Comparison of ENCODE assay signal across 13 mouse cellular contexts in the genomic region with DNA sequence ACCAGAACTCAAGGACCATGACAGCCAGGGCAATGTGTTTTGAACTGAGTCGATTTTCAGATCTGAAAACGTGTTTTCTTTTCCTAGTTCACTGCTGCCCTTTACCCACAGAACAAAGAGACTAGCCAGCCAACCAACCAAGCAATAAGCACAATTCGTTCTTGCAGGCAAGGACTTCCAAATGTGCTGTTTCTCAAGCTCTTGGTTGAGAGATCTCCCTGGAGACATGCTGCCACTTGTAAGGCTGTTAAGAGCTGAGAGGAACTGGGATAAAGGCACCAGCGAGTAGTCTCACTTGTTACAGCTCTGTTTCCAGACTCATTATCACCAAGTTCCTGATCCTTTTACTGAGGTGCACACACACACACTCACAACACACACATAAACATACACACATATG. TPM values are rescaled to one million over a fixed set of nuclear protein-coding genes. Genes with fewer than 3 reads are reported as not detected.
A peak's percentile ranks its signal among the peaks of the same experiment; 100 is the strongest.
DNase-seq lines count a peak whose midpoint lies in the region; ATAC-seq and TF ChIP-seq lines count a peak whose summit lies in the region.
"Had no signal": no experiment of that assay in that cellular context is flagged by ENCODE, and none has a peak within 500 bp of the region (broad histone marks: within the 10 kb centered on the region; RNA-seq: fewer than 3 reads in every experiment).

No protein-coding gene starts in this region.

- no peaks in the 10 kb centered on the region for H3K36me3 ChIP-seq in kidney, embryonic 15.5 days
- H3K36me3 ChIP-seq in midbrain, postnatal 0 days (ENCODE audit: insufficient read depth, low read length), result no peaks in the 10 kb centered on the region

- H3K4me2 ChIP-seq in kidney, embryonic 15.5 days, result no peak overlapping the region
- H3K4me2 ChIP-seq in midbrain, postnatal 0 days (ENCODE audit: low read depth, low read length, poor library complexity, severe bottlenecking), result no peak overlapping the region

- no peak for TF ChIP-seq CTCF in midbrain, postnatal 0 days (IDR thresholded peaks at IDR 0.05)
- TF ChIP-seq CTCF in left cerebral cortex, adult 2 months (IDR thresholded peaks at IDR 0.05), result no peak

- no peak overlapping the region for H3K4me3 ChIP-seq in kidney, embryonic 15.5 days (replicated peaks)
- no peak overlapping the region for H3K4me3 ChIP-seq in midbrain, postnatal 0 days (ENCODE audit: low read depth, low read length)
- no peak overlapping the region for H3K4me3 ChIP-seq in left cerebral cortex, adult 2 months
- H3K4me3 ChIP-seq: erythroblast, embryonic 14.5 days had no signal

- H3K9me3 ChIP-seq in kidney, embryonic 15.5 days (replicated peaks), result 0 out of 2 replicates have a peak, but pooled peaks cover 5% of the 10 kb centered on the region
- no peaks in the 10 kb centered on the region for H3K9me3 ChIP-seq in midbrain, postnatal 0 days (ENCODE audit: low read length)

- H3K27ac ChIP-seq in kidney, embryonic 15.5 days, result 0 out of 2 replicates have a peak overlapping the region, but pooled peaks have one; percentile 25
- no peak overlapping the region for H3K27ac ChIP-seq in midbrain, postnatal 0 days (ENCODE audit: low read depth, low read length)
- H3K27ac ChIP-seq in left cerebral cortex, adult 2 months, result no peak overlapping the region
- H3K27ac ChIP-seq: liver, embryonic 14.5 days had no signal

- DNase-seq in adrenal gland, postnatal 10 days, result peak; percentile 44
- DNase-seq in adrenal gland, adult (ENCODE audit: inconsistent age in 2 of 2, low spot score in 1 of 2), result no peak
- DNase-seq in ovary, adult 18-20 months (ENCODE audit: low spot score), result peak; percentile 3
- DNase-seq in ovary, postnatal 14 days (ENCODE audit: low spot score), result no peak
- DNase-seq in midbrain, postnatal 0 days (ENCODE audit: low spot score), result peak; percentile 42
- DNase-seq in left cerebral cortex, adult 8-10 months (ENCODE audit: low spot score in 2 of 2), result no peak
- no peak for DNase-seq in left cerebral cortex, adult 2 months (ENCODE audit: extremely low spot score in 1 of 2, low spot score in 2 of 2)
- DNase-seq: adrenal gland, adult 8-10 months; cerebellum, adult 11-12 months; lung, postnatal 36 days had no signal

- H3K9ac ChIP-seq in kidney, embryonic 15.5 days, result no peak overlapping the region
- no peak overlapping the region for H3K9ac ChIP-seq in midbrain, postnatal 0 days (replicated peaks; ENCODE audit: low read length, poor library complexity, severe bottlenecking)
- H3K9ac ChIP-seq: liver, embryonic 14.5 days had no signal

- no peaks in the 10 kb centered on the region for H3K27me3 ChIP-seq in kidney, embryonic 15.5 days
- H3K27me3 ChIP-seq in midbrain, postnatal 0 days (ENCODE audit: insufficient read depth, low read length), result no peaks in the 10 kb centered on the region

- 0 out of 2 replicates have a peak, but pooled peaks cover 9% of the 10 kb centered on the region for H3K4me1 ChIP-seq in kidney, embryonic 15.5 days
- 0 out of 2 replicates have a peak, but pooled peaks cover 5% of the 10 kb centered on the region for H3K4me1 ChIP-seq in midbrain, postnatal 0 days (ENCODE audit: insufficient read depth, low read length)

- no peak for ATAC-seq in kidney, embryonic 15.5 days (replicated peaks; ENCODE audit: low FRiP score)
- ATAC-seq in midbrain, postnatal 0 days (ENCODE audit: low FRiP score), result no peak

- intact Hi-C loops in left cerebral cortex, adult 2 months (cut with DNase I), result no loop called here

- WGBS in kidney, embryonic 15.5 days, result 31% methylated on average over 4 of the region's 4 CpGs
- 39% methylated on average over 4 of the region's 4 CpGs for WGBS in midbrain, postnatal 0 days

RNA-seq across cellular contexts. Expression of gene Btg1, which starts 45.6 kb away (rescaled TPM):
- 100 to 1,000 TPM; 107 to 168 TPM for total RNA-seq in adrenal gland, postnatal 10 days (2021)
- polyA plus RNA-seq in kidney, embryonic 15.5 days (2015; fragmentation: Nextera tagmentation; extraction: Ambion mirVana), result 44.9 TPM in 2 replicates
- total RNA-seq in midbrain, postnatal 0 days (2014; rRNA removed), result 15.2 and 21.3 TPM in 2 replicates
- polyA plus RNA-seq in midbrain, postnatal 0 days (2015; fragmentation: Nextera tagmentation; extraction: Ambion mirVana), result 20.7 and 21.3 TPM in 2 replicates
- total RNA-seq in left cerebral cortex, adult 8-10 months (2022), result 10 to 100 TPM; 34.1 to 39.4 (median 35.2) TPM
- 10 to 100 TPM; 35.2 to 36.4 TPM for total RNA-seq in left cerebral cortex, adult 2 months (2021)

Comparison
In these comparisons a context has a peak if more than half of its experiments do, and no peak if none do; other contexts are left out.
1. DNase-seq: peak in adrenal gland, postnatal 10 days (single experiment), ovary, adult 18-20 months (single experiment) and midbrain, postnatal 0 days (single experiment); none in adrenal gland, adult (0 of 2), ovary, postnatal 14 days (single experiment), left cerebral cortex, adult 8-10 months (0 of 2) and left cerebral cortex, adult 2 months (0 of 2).